Mouse (Mus musculus) urinary bladder, postnatal 4 days (tissue): Measurements from ENCODE around the gene Sp7.

Experiments
- DNase-seq, 2 experiments: peaks; one replicate each; pipeline ENCODE4 v3.0.0; 2021 to 2022; ENCODE audit warnings: low spot score in 2 of 2

The Sp7 gene

DNA sequence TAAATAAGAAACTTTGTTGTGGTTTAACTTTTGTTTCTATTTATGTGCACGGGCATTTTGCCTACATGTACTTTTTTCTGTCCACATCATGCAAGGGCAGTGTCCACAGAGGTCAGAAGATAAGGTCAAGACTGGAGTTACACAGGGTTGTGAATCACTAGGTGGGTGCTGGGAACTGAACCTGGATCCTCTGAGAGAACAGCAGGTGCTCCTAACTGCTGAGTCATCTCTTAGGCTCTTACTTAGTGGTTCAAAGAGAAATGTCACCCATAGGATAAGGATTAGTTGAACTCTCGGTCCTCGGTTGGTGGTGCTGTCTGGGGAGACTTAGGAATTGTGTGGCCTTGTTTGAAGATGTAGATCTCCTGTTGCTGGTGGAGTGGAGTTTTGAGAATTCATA lies 22.0 kb upstream of the Sp7 start:
- no peak for DNase-seq

DNA sequence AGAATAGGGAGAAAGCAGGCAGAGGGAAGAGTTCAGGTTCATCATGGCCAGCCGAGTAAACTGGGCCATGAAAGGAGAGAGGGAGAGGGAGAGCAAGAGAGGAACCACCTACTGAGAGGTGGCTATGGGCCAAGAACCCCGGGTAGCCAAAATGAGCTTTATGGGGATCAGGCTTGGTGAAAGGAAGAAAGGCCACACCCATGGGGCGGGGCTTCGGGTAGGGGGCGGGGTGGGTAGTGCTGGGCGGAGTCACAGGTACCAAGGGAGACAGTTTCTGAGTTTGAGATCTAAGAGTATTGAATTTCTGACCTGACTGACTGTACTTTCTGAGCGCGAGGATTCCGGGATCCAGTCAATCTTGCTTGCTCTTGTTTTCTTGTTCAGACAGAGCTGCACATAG lies 19.7 kb upstream of the Sp7 start:
- no peak for DNase-seq

DNA sequence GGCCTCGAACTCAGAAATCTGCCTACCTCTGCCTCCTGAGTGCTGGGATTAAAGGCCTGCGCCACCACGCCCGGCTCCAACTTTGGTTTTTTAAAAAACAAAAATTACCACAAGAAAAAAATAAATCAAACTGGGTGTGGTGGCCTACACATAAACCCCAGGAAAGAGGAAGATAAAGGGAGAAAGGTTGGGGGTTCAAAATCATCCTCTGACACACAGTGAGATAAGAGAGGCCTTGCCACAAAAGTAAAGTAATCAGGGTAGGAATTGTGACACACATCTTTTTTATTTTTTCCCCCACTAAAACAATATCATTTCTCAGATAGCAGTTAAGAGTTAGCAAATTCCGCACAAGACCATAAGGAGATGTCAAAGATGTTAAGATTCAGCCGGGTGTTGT lies 16.7 kb upstream of the Sp7 start:
- DNase-seq, result no peak

DNA sequence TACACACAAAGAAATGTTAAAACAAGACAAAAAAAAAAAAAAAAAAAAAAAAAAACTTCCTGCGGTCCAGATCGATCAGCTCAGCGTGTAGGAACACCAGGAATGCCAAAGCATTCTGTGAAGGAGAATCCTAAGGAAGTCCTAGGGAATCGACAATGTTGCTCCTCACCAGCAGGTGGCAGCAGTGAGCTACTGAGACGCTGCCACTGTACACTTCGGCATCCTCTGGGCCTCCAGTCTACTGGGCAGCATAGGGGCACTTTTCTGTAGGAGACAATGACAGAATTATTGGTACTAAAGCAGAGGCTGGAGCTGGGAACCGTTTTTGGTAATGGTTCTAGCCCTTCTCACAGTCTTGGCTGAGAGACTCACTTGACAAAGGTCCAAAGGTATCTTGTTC lies 14.6 kb upstream of the Sp7 start:
- DNase-seq, result peak; percentile 74 to 87

DNA sequence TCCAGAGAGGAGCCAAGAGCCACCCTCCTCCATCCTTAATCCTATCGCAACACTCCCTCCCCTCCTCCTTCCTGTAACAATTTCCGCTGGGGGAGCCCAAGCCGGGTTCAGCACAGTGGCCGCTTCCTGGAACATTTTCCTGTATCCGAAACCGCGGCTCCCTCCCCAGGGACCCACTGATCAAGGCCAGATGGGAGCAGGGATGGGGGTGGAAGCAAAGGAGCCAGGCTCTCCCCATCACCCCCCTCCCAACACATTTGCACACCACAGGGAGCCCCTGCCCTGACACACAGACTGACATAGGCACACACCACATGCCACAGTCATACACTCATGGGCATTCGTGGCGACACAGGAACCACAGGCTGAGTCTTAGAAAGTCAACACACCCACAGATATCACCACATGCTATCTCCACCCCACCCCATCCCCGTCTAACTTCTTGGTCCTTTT lies 10.9 kb upstream of the Sp7 start:
- peak in 1 of 2 experiments; percentile 40 for DNase-seq

DNA sequence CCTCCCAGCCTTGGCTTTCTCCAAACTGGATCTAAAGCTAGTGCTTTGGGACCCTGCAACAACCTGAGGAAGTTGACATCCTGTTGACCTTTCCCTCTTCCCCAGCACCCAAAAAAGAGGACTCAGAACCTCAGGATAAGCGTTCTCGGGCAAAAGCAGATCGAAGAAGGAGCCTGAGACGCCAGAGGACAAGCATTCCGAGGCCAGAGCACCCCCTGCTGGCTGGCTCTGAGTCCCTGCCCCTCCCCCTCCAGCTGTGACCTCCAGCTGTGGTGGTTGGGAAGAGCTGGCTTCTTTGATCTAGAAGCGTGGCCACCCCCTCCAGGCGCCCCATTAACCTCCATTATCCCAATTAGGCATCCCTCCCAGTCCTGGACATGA lies 10.2 kb upstream of the Sp7 start:
- peak; percentile 80 to 90 for DNase-seq

DNA sequence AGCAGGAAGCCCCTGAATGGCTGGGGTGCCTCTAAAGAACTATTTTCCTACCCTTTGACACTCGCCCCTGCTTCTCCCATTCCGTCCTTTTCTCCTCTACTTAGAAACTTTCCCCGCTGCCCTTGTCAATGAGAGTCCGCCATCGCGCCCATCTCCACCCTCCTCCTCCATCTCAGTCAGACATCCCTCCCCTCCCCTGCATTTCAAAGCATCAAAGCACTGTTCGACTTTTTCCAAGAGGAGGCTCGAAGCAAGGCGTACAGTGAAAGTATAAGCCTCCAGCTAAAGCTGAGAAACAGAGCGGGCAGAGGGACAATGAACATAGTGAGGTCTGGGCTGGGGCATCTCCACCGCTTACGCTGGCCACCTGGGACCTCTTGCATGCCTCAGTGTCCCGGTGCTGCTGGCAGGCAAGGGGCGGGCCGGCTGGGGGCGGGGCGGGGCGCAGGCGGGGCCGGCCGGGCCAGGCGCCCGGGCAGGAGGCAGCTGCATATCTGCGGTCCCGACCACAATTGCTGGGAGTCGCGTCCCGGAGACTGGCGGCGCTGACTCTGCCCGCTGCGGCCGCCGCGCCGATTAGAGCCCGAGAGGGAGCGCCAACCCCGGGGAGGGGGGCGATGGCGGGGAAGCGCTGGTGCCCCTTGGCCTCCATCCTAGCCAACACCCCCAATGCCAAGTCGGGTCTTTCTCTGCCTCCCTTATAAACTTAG lies 9.6 kb upstream of the Sp7 start:
- DNase-seq, result peak in 1 of 2 experiments; percentile 41

DNA sequence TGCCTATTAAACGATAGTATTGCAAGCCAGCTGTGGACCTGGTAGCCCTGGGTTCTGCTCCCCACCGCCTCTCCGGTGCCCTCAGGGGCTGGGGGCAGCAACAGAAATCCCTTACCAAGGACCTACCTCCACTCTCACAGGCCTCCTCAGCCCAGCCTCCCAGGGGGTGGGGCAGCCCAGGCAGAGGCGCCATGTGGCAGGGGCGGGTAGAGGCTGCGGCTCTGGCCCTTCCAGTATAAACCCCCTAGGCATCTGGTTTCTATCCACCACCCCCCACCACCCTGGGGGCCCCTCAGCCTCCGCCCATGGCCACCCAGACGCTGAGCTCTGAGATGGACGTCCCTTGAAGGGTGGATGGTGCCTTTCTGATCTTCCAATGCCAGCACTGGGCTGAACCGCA lies 3.7 kb upstream of the Sp7 start:
- DNase-seq, result no peak

DNA sequence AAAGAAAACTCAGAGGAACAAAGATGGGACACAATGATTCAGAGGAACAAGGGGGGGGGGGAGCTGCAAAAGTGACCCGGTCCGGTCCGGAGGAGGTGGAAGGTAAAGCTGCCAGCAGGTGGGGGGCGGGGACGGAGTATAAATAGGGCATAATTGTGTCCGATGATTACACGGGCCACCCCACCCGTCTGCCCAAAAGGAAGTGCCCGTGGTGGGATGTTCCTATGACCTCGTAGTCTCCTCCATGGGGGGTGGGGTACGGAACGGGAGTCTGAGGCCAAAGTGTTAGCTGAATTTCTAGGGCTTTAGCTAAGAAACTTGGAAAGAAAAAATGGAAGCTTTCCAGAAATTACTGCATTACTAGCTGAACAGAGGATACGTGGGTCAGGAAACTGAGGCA lies 3.0 kb upstream of the Sp7 start:
- DNase-seq, result no peak

DNA sequence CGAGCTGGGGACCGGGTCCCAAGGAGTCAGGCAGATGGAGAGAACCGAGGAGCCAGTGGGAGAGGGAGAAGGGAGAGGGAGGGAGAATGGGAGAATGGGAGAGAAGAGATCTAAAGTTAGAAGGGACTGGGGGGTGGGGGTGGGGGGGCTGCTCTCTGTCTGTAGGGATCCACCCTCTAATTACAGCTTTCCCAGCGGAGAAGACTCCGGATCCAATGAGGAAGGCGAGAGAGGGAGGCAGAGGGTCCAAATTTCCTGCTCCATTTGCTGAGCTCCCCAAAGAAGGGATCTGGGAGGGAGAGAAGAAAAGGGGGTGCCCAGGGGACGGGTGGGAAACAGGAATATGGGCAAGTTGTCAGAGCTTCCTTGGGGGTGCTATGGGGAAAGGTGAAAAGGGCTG lies 744 bp downstream of the Sp7 start:
- no peak for DNase-seq

DNA sequence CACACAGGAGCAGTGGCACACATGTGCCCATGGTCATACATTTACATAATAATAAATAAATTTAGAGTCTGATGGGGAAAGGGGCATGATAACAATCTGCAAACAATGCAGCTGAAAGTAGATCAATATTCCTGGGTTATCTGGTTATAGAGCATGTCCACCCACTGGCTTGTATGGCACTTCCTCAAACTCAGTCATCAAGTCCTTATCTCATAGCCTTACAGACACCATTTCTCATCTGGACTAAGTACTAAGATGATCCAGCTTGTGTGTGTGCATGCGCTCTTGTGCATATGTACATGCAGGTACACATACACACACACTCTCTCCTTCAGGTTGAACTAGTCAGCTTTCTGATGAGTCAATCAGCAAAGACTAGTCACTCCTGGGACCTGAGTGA lies 2.3 kb downstream of the Sp7 start:
- DNase-seq, result no peak

DNA sequence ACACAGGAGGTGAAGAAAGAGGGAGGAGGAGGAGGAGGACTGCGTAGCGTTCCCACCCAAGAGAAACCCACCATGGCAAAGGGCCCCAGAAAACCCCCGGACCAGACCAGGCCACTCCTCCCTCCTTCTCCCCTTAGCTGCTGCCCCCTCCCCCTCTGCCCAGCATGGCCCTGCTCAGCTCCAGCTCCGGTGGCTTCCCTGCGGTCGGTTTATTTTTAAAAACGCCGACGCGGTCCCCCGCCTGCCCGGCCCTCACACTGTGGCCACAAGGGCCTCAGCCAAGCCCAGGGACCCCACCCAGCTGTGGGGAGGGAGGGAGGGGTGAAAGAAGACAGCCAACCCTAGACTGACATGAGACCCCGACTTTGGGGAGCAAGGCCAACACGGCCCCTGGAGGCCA lies 4.3 kb downstream of the Sp7 start:
- DNase-seq, result no peak

DNA sequence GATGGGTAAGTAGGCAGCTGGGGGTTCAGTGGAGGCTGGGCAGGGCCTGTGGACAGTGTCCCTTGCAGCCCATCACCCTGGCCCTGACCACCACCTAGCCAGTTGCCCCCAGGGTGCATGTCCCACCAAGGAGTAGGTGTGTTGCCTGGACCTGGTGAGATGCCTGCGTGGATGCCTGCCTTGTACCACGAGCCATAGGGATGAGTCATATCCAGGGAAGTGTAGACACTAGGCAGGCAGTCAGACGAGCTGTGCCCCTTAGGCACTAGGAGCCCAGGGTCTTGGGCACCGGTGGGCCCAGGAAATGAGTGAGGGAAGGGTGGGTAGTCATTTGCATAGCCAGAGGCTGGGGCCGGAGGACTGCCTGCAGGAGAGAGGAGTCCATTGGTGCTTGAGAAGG lies 8.1 kb downstream of the Sp7 start:
- DNase-seq, result no peak

DNA sequence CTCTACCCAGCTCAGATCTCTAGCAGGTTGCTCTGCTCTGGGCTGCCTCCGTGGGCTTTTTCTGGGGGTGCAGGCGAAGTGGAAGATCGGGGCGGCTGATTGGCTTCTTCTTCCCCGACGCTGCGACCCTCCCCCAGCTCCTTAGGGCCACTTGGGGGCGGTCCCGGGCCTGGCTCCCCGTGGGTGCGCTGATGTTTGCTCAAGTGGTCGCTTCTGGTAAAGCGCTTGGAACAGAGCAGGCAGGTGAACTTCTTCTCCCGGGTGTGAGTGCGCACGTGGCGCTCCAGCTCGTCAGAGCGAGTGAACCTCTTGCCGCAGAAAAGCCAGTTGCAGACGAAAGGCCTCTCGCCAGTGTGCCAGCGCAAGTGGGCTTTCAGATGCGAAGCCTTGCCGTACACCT lies 8.9 kb downstream of the Sp7 start:
- no peak for DNase-seq

DNA sequence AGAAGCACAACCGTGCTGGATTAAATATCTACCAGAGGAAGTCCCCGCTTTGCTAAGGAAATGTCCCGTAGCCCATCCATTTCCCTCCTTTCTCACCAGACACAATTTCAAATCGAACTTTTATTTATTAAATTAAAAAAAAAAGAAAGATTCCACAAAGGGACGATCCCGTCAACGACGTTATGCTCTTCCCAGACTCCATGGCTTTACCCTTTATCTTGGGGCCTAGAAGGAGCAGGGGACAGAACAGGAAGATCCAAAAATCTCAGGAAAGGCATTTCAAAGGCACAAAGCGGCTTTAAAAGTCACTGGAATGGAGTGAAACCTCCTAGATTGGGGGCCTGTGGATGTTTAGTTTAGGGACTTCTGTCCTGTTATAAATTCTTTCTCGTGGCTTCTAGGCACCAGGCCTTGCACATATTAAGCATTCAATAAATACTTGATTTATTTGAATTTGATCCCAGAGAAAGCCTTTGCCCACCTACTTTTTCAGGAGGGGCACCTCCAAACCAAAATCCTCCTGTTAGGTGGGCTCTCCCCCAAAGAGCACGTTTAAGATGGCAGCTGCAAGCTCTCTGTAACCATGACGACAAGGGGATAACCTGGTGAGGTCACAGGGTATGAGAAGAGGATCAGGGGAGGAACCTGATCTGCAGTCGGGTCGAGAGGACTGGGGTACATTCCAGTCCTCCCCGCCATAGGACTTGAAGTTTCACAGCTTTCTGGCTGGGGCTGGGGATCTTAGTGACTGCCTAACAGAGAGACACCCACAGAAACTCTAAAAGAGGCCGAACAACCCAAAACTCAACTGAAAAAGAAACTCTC lies 10.3 kb downstream of the Sp7 start:
- DNase-seq, result no peak

DNA sequence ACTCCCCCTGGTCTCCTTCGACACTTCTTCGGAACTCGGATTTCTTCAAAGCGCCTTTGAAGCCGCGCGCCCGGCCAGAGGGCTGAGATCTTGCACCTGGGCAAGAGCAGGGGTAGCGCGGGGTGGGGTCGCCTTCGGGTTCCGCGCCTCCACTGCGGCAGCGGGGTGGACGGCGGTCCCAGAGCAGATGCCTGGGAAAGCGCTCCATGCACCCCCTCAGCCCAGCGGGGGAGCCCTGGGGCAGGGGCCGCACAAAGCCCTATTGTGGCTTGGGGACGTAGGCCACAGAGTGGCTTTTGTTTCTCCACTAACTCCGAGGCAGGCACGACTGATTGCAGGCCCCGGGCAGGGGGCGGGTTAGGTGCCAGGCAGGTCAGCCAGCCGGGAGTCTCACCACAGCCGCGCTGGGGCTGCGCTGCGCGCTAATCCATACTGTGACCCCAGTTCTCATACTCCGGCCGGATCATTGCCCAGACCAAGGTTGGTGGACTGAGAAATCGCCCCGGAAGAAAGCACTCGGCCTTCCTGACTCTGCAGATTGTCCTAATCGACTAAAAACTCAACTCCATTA lies 11.0 kb downstream of the Sp7 start:
- DNase-seq, result no peak

DNA sequence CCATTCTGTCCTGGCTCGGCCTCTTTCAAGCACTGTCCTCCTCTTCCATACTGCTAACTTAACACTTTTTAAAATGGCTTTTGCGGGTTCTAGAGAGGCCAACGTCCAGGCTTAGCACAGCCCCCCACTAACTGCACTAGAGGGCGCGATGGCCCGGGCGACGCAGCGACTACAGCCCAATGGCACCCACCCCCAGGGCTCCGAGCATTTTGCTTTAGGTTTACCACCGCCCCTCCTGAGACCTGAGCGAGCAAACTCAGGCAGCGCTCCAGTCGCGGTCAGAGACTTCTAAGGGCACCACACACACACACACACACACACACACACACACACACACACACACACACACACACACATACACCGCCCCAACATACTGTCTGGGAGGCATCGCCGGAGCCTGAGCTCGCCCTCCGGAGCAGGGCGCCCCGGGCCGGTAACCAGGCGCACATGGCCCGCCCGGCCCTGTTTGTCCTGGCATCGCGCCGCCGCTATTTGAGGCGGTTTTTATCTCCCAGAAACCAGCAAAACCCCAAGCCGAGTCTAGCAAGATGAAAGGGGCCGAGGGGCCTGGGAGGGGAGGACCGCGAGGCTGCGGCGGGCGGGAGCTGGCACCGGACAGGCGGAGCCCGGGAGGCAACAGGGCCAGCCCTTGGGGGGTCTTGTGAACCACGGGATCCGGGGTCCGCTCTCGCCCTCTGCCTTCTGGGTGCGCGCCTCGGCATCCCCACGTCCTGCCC lies 11.7 kb downstream of the Sp7 start:
- DNase-seq, result peak in 1 of 2 experiments; percentile 47

DNA sequence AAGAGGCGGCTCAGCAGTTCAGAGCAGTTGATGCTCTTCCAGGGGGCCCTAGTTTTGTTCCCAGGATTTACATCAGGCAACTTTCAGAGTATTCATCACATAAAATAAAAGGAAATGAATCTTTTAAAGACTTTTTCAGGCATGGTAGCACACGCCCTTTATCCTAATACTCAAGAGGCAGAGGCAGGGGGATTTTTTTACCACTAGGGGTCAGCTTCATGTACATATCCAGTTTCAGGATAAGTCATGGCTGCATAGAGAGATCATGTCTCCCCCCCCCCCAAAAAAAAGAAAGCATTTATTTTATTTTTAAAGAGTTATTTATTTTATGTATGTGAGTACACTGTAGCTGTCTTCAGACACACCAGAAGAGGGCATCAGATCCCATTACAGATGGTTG lies 13.0 kb downstream of the Sp7 start:
- no peak for DNase-seq

DNA sequence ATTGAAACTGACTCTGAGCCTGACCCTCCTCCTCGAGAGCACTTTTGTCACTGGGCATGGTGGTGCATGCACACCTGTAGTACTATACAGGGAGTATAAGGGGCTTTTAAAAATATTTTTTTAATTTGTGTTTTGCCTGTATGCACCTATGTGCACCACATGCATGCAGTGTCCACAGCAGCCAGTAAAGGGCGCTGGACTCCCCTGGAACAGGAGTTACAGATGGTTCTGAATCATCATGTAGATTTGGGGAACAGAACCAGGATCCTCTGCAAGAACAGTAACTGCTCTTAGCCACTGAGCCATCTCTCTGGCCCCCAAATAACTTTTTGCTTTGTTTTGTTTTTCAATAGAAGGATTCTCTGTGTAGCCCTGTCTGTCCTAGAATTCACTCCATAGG lies 14.8 kb downstream of the Sp7 start:
- no peak for DNase-seq

DNA sequence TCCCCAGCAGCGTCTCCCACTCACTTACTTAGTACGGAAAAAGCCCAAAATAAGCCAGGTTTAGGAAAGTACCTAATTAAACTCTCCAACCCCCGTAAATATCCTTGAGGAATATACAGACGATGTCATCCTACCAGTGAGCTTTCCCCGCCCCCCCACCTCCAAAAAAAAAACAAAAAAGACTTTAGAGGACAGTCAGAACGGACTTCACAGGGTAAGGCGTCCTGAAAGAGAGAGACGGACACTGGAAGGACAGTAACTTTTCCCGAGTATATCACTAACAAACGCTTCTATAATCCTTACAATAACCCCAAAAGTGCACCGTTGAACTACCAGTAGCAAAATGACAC lies 16.1 kb downstream of the Sp7 start:
- no peak for DNase-seq

DNA sequence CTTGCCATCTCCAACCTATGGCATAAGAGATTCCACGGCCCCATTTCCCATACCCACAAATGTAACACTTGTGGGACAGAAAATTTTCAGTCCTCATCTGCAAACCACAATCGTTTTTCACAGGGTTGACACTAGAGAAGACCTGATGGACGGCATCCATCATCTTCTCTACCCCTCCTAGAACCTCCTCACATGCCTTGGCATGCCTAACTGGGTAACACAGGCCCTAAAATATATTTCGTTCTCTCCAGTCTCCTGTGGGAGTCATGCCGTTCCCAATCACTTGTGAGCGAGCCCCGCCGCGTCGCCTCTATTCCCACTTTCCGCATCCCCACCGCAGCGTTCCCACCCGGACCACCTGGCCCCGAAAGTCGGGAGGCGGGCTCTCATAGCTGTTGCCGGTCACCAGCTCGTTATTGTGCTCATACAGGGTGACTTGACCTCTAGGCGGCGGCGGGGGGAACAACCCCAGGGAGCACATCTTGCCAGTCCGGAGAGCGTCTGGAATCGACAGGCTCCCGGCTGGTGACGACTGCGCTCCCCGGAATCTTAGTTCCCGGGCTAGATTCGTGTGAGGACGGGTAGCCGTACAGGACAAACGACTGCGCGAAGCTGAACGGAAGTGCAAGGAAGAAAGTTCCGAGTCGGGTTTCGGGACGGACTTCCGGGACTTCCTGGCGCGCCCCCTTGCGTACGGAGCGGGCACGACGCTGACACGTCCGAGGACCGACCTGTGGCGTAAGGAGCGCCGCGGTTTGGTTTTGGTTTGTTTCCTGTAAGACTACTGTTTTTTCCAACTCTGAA lies 16.6 kb downstream of the Sp7 start, which contains the start of gene Aaas:
Aaas (minus strand) TSS at position 634 of the 804 bp plus-strand sequence.
- peak; percentile 91 to 97 for DNase-seq

DNA sequence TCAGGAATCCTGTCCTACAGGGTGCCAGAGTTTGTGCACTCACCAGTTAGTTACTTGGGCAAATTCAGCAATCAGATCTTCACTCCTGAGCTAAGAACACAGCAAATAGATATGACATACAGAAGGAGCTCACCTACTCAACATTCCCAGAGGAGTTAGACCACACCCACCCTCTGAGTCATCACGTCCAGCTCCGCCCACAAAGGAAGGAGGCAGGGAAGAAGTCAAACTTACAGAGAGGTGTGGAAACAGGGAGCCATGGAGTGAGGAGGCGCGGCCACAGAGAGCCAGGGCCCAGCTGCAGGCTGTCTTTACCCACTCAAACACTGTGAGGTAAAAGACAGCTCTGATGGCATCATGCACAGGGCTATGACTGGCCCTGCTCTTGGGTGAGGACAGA lies 20.5 kb downstream of the Sp7 start:
- DNase-seq, result no peak
